Mouse (Mus musculus): ENCODE measurements around the gene Olfr1006. TPM values are rescaled to one million over a fixed set of nuclear protein-coding genes. Genes with fewer than 3 reads are reported as not detected.
A peak's percentile ranks its signal among the peaks of the same experiment; 100 is the strongest.
"Not testable (repeated sequence)": the region's sequence is repeated elsewhere in the genome, so short reads cannot be mapped to it uniquely, and the experiment has no call there.

Olfr1006 gene
- not detected in 2 replicates for polyA plus RNA-seq (2016; fragmentation: Nextera tagmentation; extraction: Ambion mirVana)

- Histone ChIP-seq H3K27ac (replicated peaks) (no peak within 1 kb of the TSS), H3K27me3 (ENCODE audit: low read depth, poor library complexity, severe bottlenecking) (no peaks in the 10 kb centered on the region), H3K4me1 (no peaks in the 10 kb centered on the region), H3K36me3 (no peaks in the 10 kb centered on the region), H3K9me3 (replicated peaks) (no peaks in the 10 kb centered on the region), H3K4me3 (no peak within 1 kb of the TSS)
- no peak for DNase-seq (ENCODE audit: low spot score)
Measured at GRCm38 (mm10) chr2:85678667-85679066, at the start of gene Olfr1006. TSS of gene Olfr1006 (minus strand) at chr2:85678767.

GRCm38 (mm10) chr2:85725793-85726192 lies 47.2 kb upstream of the Olfr1006 start:
- H3K27ac ChIP-seq (replicated peaks), result no peak overlapping the region
- 23% methylated on average over 3 of the region's 3 CpGs for WGBS
- H3K36me3 ChIP-seq, result no peaks in the 10 kb centered on the region
- peak; percentile 15 for DNase-seq (ENCODE audit: low spot score)
- no peaks in the 10 kb centered on the region for H3K27me3 ChIP-seq (ENCODE audit: low read depth, poor library complexity, severe bottlenecking)
- H3K4me3 ChIP-seq, result no peak overlapping the region
- H3K4me1 ChIP-seq, result no peaks in the 10 kb centered on the region
- no peaks in the 10 kb centered on the region for H3K9me3 ChIP-seq (replicated peaks)

GRCm38 (mm10) chr2:85715119-85715518 lies 36.6 kb upstream of the Olfr1006 start, which contains the start of gene Olfr1009:
TSS of gene Olfr1009 (plus strand) at chr2:85715419.
- Histone ChIP-seq H3K9me3 (replicated peaks) (no peaks in the 10 kb centered on the region), H3K36me3 (no peaks in the 10 kb centered on the region), H3K27me3 (ENCODE audit: low read depth, poor library complexity, severe bottlenecking) (no peaks in the 10 kb centered on the region), H3K4me3 (no peak within 1 kb of the TSS), H3K27ac (replicated peaks) (no peak within 1 kb of the TSS), H3K4me1 (no peaks in the 10 kb centered on the region)
- DNase-seq (ENCODE audit: low spot score), result no peak
- WGBS, result 90% methylated on average over 1 of the region's 1 CpGs

- 39% methylated on average over 1 of the region's 1 CpGs for WGBS
- Histone ChIP-seq H3K4me1 (no peaks in the 10 kb centered on the region), H3K9me3 (replicated peaks) (no peaks in the 10 kb centered on the region), H3K4me3 (no peak overlapping the region), H3K27me3 (ENCODE audit: low read depth, poor library complexity, severe bottlenecking) (no peaks in the 10 kb centered on the region), H3K27ac (replicated peaks) (no peak overlapping the region), H3K36me3 (no peaks in the 10 kb centered on the region)
- DNase-seq (ENCODE audit: low spot score), result no peak
Measured at GRCm38 (mm10) chr2:85711159-85711558, 32.6 kb upstream of the Olfr1006 start.

GRCm38 (mm10) chr2:85710680-85711079 lies 32.1 kb upstream of the Olfr1006 start:
- not testable (repeated sequence) for H3K4me1 ChIP-seq; H3K27me3 ChIP-seq (ENCODE audit: low read depth, poor library complexity, severe bottlenecking); H3K9me3 ChIP-seq (replicated peaks); H3K36me3 ChIP-seq; DNase-seq (ENCODE audit: low spot score); H3K4me3 ChIP-seq; H3K27ac ChIP-seq (replicated peaks)
- 73% methylated on average over 2 of the region's 2 CpGs for WGBS

GRCm38 (mm10) chr2:85689131-85689530 lies 10.6 kb upstream of the Olfr1006 start, which contains the start of gene Olfr1008:
TSS of gene Olfr1008 (plus strand) at chr2:85689431.
- DNase-seq (ENCODE audit: low spot score), result no peak
- H3K9me3 ChIP-seq (replicated peaks), result peaks cover 4% of the 10 kb centered on the region
- no peaks in the 10 kb centered on the region for H3K36me3 ChIP-seq
- H3K4me3 ChIP-seq, result no peak within 1 kb of the TSS
- H3K27ac ChIP-seq (replicated peaks), result no peak within 1 kb of the TSS
- no peaks in the 10 kb centered on the region for H3K4me1 ChIP-seq
- H3K27me3 ChIP-seq (ENCODE audit: low read depth, poor library complexity, severe bottlenecking), result no peaks in the 10 kb centered on the region

- H3K36me3 ChIP-seq; H3K4me1 ChIP-seq; H3K27ac ChIP-seq (replicated peaks); H3K9me3 ChIP-seq (replicated peaks); H3K27me3 ChIP-seq (ENCODE audit: low read depth, poor library complexity, severe bottlenecking); DNase-seq (ENCODE audit: low spot score); H3K4me3 ChIP-seq: not testable (repeated sequence)
Measured at GRCm38 (mm10) chr2:85664355-85664754, 14.2 kb downstream of the Olfr1006 start, which contains the start of gene Olfr154. TSS of gene Olfr154 (minus strand) at chr2:85664455.

- H3K4me1 ChIP-seq, result no peaks in the 10 kb centered on the region
Measured at GRCm38 (mm10) chr2:85650604-85651003, 28.0 kb downstream of the Olfr1006 start, which contains the start of gene Olfr1002. TSS of gene Olfr1002 (minus strand) at chr2:85650704.

More at GRCm38 (mm10) chr2:85650604-85651003, 28.0 kb downstream of the Olfr1006 start, which contains the start of gene Olfr1002:
- no peaks in the 10 kb centered on the region for H3K36me3 ChIP-seq
- no peak within 1 kb of the TSS for H3K4me3 ChIP-seq
- no peak within 1 kb of the TSS for H3K27ac ChIP-seq (replicated peaks)
- DNase-seq (ENCODE audit: low spot score), result no peak
- WGBS, result 87% methylated on average over 1 of the region's 1 CpGs
- no peaks in the 10 kb centered on the region for H3K27me3 ChIP-seq (ENCODE audit: low read depth, poor library complexity, severe bottlenecking)
- no peaks in the 10 kb centered on the region for H3K9me3 ChIP-seq (replicated peaks)

Other genes with a start within 250 kb of the Olfr1006 start
- not detected in 2 replicates for gene Olfr994, start 242.3 kb downstream of the Olfr1006 start, polyA plus RNA-seq (2016; fragmentation: Nextera tagmentation; extraction: Ambion mirVana)
- gene Olfr995, start 235.1 kb downstream of the Olfr1006 start, polyA plus RNA-seq (2016; fragmentation: Nextera tagmentation; extraction: Ambion mirVana), result not detected in 2 replicates
- gene 4833423E24Rik, start 159.7 kb downstream of the Olfr1006 start, polyA plus RNA-seq (2016; fragmentation: Nextera tagmentation; extraction: Ambion mirVana), result 0.11 TPM in 1 of 2 replicates, not detected in the other
- not detected in 2 replicates for gene Olfr996, start 99.6 kb downstream of the Olfr1006 start, polyA plus RNA-seq (2016; fragmentation: Nextera tagmentation; extraction: Ambion mirVana)
- not detected in 2 replicates for gene Olfr998, start 89.8 kb downstream of the Olfr1006 start, polyA plus RNA-seq (2016; fragmentation: Nextera tagmentation; extraction: Ambion mirVana)
- gene Olfr1000, start 66.9 kb downstream of the Olfr1006 start, polyA plus RNA-seq (2016; fragmentation: Nextera tagmentation; extraction: Ambion mirVana), result not detected in 2 replicates
- not detected in 2 replicates for gene Olfr1002, start 28.1 kb downstream of the Olfr1006 start, polyA plus RNA-seq (2016; fragmentation: Nextera tagmentation; extraction: Ambion mirVana)
- not detected in 2 replicates for gene Olfr154, start 14.3 kb downstream of the Olfr1006 start, polyA plus RNA-seq (2016; fragmentation: Nextera tagmentation; extraction: Ambion mirVana)
- gene Olfr1008, start 10.7 kb upstream of the Olfr1006 start, polyA plus RNA-seq (2016; fragmentation: Nextera tagmentation; extraction: Ambion mirVana), result not detected in 2 replicates
- gene Olfr1009, start 36.7 kb upstream of the Olfr1006 start, polyA plus RNA-seq (2016; fragmentation: Nextera tagmentation; extraction: Ambion mirVana), result not detected in 2 replicates
- gene Olfr1012, start 84.0 kb upstream of the Olfr1006 start, polyA plus RNA-seq (2016; fragmentation: Nextera tagmentation; extraction: Ambion mirVana), result not detected in 2 replicates
- not detected in 2 replicates for gene Olfr1013, start 88.3 kb upstream of the Olfr1006 start, polyA plus RNA-seq (2016; fragmentation: Nextera tagmentation; extraction: Ambion mirVana)
- not detected in 2 replicates for gene Olfr1014, start 93.9 kb upstream of the Olfr1006 start, polyA plus RNA-seq (2016; fragmentation: Nextera tagmentation; extraction: Ambion mirVana)
- not detected in 2 replicates for gene Olfr1015, start 103.2 kb upstream of the Olfr1006 start, polyA plus RNA-seq (2016; fragmentation: Nextera tagmentation; extraction: Ambion mirVana)
- not detected in 2 replicates for gene Olfr1016, start 123.8 kb upstream of the Olfr1006 start, polyA plus RNA-seq (2016; fragmentation: Nextera tagmentation; extraction: Ambion mirVana)
- not detected in 2 replicates for gene Olfr1018, start 139.7 kb upstream of the Olfr1006 start, polyA plus RNA-seq (2016; fragmentation: Nextera tagmentation; extraction: Ambion mirVana)
- gene Olfr1019, start 166.7 kb upstream of the Olfr1006 start, polyA plus RNA-seq (2016; fragmentation: Nextera tagmentation; extraction: Ambion mirVana), result not detected in 2 replicates
- gene Olfr1020, start 168.3 kb upstream of the Olfr1006 start, polyA plus RNA-seq (2016; fragmentation: Nextera tagmentation; extraction: Ambion mirVana), result not detected in 2 replicates
- not detected in 2 replicates for gene Olfr1022, start 189.8 kb upstream of the Olfr1006 start, polyA plus RNA-seq (2016; fragmentation: Nextera tagmentation; extraction: Ambion mirVana)
- gene Olfr1023, start 206.9 kb upstream of the Olfr1006 start, polyA plus RNA-seq (2016; fragmentation: Nextera tagmentation; extraction: Ambion mirVana), result not detected in 2 replicates
- gene Olfr1024, start 226.3 kb upstream of the Olfr1006 start, polyA plus RNA-seq (2016; fragmentation: Nextera tagmentation; extraction: Ambion mirVana), result not detected in 2 replicates
- not detected in 2 replicates for gene Olfr1025-ps1, start 236.4 kb upstream of the Olfr1006 start, polyA plus RNA-seq (2016; fragmentation: Nextera tagmentation; extraction: Ambion mirVana)
- gene Olfr1026, start 242.8 kb upstream of the Olfr1006 start, polyA plus RNA-seq (2016; fragmentation: Nextera tagmentation; extraction: Ambion mirVana), result not detected in 2 replicates